Mouse (Mus musculus): ENCODE results near the gene Neurod2. TPM values are rescaled to one million over a fixed set of nuclear protein-coding genes. Genes with fewer than 3 reads are reported as not detected.

The Neurod2 gene
- total and polyA plus RNA-seq, 2 experiments from 2014 or later, result 3.3 to 24.4 TPM

DNA sequence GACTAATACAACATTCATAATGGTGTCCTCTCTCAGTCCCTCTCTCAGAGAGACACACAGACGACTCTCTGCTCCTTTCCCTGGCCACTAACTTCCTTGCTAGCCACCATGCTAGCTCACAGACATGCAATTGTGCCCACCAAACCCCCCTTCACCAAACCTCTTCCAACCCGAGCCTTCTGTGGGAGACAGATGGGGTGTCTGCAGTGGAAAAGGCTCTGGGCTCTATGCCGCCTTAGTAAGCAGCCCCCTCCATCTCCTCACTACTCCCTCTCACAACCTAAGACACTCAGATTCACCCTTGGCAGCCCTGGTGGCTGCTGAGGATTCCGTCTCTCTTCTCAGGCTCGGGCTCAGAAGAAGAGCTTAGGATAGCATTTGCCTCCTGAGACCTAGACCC, 41.9 kb downstream of the Neurod2 start:
- H3K9ac ChIP-seq (replicated peaks; ENCODE audit: low read length, poor library complexity, severe bottlenecking), result no peak overlapping the region
- peak; percentile 49 for DNase-seq (ENCODE audit: low spot score)
- no peak overlapping the region for H3K4me3 ChIP-seq (ENCODE audit: low read depth, low read length)
- WGBS, result 38% methylated on average over 5 of the region's 5 CpGs
- no peak overlapping the region for H3K27ac ChIP-seq (ENCODE audit: low read depth, low read length)
- peaks cover 7% of the 10 kb centered on the region; the same call in 1 of the 2 replicates for H3K4me1 ChIP-seq (ENCODE audit: insufficient read depth, low read length)
- H3K9me3 ChIP-seq (ENCODE audit: low read length), result no peaks in the 10 kb centered on the region
- ATAC-seq (ENCODE audit: low FRiP score), result no peak
- H3K4me2 ChIP-seq (ENCODE audit: low read depth, low read length, poor library complexity, severe bottlenecking), result no peak overlapping the region
- no peak for TF ChIP-seq CTCF (IDR thresholded peaks at IDR 0.05)
- H3K27me3 ChIP-seq (ENCODE audit: insufficient read depth, low read length), result no peaks in the 10 kb centered on the region
- no peaks in the 10 kb centered on the region for H3K36me3 ChIP-seq (ENCODE audit: insufficient read depth, low read length)

DNA sequence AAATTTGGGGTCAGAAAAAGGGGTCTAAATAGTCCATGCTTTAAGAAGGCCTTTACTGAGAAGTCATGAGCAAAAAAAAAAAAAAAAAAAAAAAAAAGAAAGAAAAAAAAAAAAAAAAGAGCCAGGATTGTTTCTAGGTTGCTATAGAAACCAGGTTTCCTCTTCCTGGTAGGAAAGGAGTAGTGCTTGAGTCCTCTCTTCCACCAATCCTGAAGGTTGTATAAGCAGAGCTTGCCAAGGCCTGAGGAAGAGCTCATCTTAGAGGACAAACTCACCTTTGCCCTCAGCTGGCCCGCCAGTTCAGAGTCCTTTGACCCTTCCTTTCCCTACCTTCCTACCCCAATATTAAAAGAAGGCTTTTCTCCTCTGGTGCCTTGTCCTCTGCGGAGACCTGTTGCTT, 44.1 kb downstream of the Neurod2 start:
- Histone ChIP-seq H3K4me1 (ENCODE audit: insufficient read depth, low read length) (peaks cover 7% of the 10 kb centered on the region; the same call in 1 of the 2 replicates), H3K9ac (replicated peaks; ENCODE audit: low read length, poor library complexity, severe bottlenecking) (no peak overlapping the region), H3K27me3 (ENCODE audit: insufficient read depth, low read length) (no peaks in the 10 kb centered on the region), H3K27ac (ENCODE audit: low read depth, low read length) (peak overlapping the region; percentile 71), H3K4me3 (ENCODE audit: low read depth, low read length) (no peak overlapping the region), H3K36me3 (ENCODE audit: insufficient read depth, low read length) (no peaks in the 10 kb centered on the region), H3K4me2 (ENCODE audit: low read depth, low read length, poor library complexity, severe bottlenecking) (no peak overlapping the region), H3K9me3 (ENCODE audit: low read length) (no peaks in the 10 kb centered on the region)
- DNase-seq (ENCODE audit: low spot score) (peak; percentile 58), ATAC-seq (ENCODE audit: low FRiP score) (no peak)
- TF ChIP-seq CTCF (IDR thresholded peaks at IDR 0.05), result no peak
- WGBS, result 21% methylated on average over 2 of the region's 2 CpGs

DNA sequence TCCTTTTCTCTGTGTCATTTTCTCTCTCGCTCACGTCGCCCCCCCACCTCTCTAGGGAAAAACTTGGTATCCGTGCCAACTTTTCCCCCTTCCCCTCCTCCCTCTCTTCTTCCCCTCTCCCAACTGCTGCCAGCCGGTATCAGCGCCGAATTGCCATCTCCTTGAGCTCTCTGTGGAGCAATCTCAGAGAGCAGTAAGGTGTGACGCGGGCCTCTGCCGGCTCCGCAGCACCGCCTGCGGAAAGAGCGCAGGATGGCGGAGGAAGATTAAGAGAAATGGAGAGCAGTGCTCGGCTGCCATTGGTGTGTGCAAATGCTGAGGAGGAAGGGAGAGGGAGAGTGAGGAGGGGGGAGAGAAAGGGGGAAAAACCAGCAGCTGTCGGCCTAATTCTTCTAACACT, 45.2 kb downstream of the Neurod2 start:
- H3K9ac ChIP-seq (replicated peaks; ENCODE audit: low read length, poor library complexity, severe bottlenecking), result no peak overlapping the region

DNA sequence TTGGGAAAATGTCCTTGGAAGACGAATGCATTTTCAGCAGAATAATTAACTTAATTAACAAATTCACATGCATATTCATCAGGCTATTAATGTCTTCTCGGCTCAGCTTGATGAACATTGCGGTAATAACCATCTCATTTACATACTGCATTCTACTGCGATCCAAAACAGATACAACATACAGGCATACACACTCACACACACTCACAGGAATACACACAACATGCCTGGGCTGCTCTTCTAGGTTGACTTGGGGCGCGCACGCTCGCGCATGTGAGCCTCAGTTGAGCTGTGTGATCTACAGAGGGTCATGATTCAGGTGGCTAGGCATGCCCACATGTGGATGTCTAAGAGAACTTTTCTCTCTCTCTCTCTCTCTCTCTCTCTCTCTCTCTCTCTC, 45.7 kb downstream of the Neurod2 start:
- Histone ChIP-seq H3K4me3 (ENCODE audit: low read depth, low read length) (no peak overlapping the region), H3K4me2 (ENCODE audit: low read depth, low read length, poor library complexity, severe bottlenecking) (peak overlapping the region; percentile 46), H3K4me1 (ENCODE audit: insufficient read depth, low read length) (peaks cover 7% of the 10 kb centered on the region; the same call in 1 of the 2 replicates), H3K27me3 (ENCODE audit: insufficient read depth, low read length) (no peaks in the 10 kb centered on the region), H3K9ac (replicated peaks; ENCODE audit: low read length, poor library complexity, severe bottlenecking) (no peak overlapping the region), H3K9me3 (ENCODE audit: low read length) (no peaks in the 10 kb centered on the region), H3K27ac (ENCODE audit: low read depth, low read length) (no peak overlapping the region), H3K36me3 (ENCODE audit: insufficient read depth, low read length) (peaks cover 6% of the 10 kb centered on the region; the same call in 1 of the 2 replicates)
- WGBS, result 13% methylated on average over 9 of the region's 9 CpGs
- DNase-seq (ENCODE audit: low spot score) (peak; percentile 54), ATAC-seq (ENCODE audit: low FRiP score) (0 out of 2 replicates have a peak, but pooled peaks have one; percentile 33)
- TF ChIP-seq CTCF (IDR thresholded peaks at IDR 0.05), result no peak

More for the DNA sequence above, 45.2 kb downstream of the Neurod2 start:
- Histone ChIP-seq H3K4me1 (ENCODE audit: insufficient read depth, low read length) (peaks cover 7% of the 10 kb centered on the region; the same call in 1 of the 2 replicates), H3K4me2 (ENCODE audit: low read depth, low read length, poor library complexity, severe bottlenecking) (peak overlapping the region; percentile 46), H3K27ac (ENCODE audit: low read depth, low read length) (peak overlapping the region; percentile 73), H3K27me3 (ENCODE audit: insufficient read depth, low read length) (no peaks in the 10 kb centered on the region), H3K9me3 (ENCODE audit: low read length) (no peaks in the 10 kb centered on the region), H3K36me3 (ENCODE audit: insufficient read depth, low read length) (peaks cover 1% of the 10 kb centered on the region; the same call in 1 of the 2 replicates), H3K4me3 (ENCODE audit: low read depth, low read length) (peak overlapping the region; percentile 16; the same call in 1 of the 2 replicates)
- 3% methylated on average over 13 of the region's 17 CpGs for WGBS
- ATAC-seq (ENCODE audit: low FRiP score), result peak; percentile 79
- DNase-seq (ENCODE audit: low spot score), result peak; percentile 87
- peak; percentile 57 for TF ChIP-seq CTCF (IDR thresholded peaks at IDR 0.05)

Other genes starting within 250 kb of the Neurod2 start
- gene Fbxl20, start 179.2 kb downstream of the Neurod2 start, total RNA-seq (2014; rRNA removed), result 24.0 and 25.7 TPM in 2 replicates
- 12.4 and 16.3 TPM in 2 replicates for gene Fbxl20, start 179.2 kb downstream of the Neurod2 start, polyA plus RNA-seq (2015; fragmentation: Nextera tagmentation; extraction: Ambion mirVana)
- 36.2 and 40.6 TPM in 2 replicates for gene Med1, start 136.4 kb downstream of the Neurod2 start, total RNA-seq (2014; rRNA removed)
- 46.0 and 49.9 TPM in 2 replicates for gene Med1, start 136.4 kb downstream of the Neurod2 start, polyA plus RNA-seq (2015; fragmentation: Nextera tagmentation; extraction: Ambion mirVana)
- 25.8 and 35.2 TPM in 2 replicates for gene Cdk12, start 126.6 kb downstream of the Neurod2 start, total RNA-seq (2014; rRNA removed)
- 3.7 and 5.7 TPM in 2 replicates for gene Cdk12, start 126.6 kb downstream of the Neurod2 start, polyA plus RNA-seq (2015; fragmentation: Nextera tagmentation; extraction: Ambion mirVana)
- gene Ppp1r1b, start 18.8 kb upstream of the Neurod2 start, total RNA-seq (2014; rRNA removed), result 1.8 and 5.0 TPM in 2 replicates
- 4.2 and 5.3 TPM in 2 replicates for gene Ppp1r1b, start 18.8 kb upstream of the Neurod2 start, polyA plus RNA-seq (2015; fragmentation: Nextera tagmentation; extraction: Ambion mirVana)
- 31.2 and 56.1 TPM in 2 replicates for gene Stard3, start 28.7 kb upstream of the Neurod2 start, total RNA-seq (2014; rRNA removed)
- 23.8 and 28.2 TPM in 2 replicates for gene Stard3, start 28.7 kb upstream of the Neurod2 start, polyA plus RNA-seq (2015; fragmentation: Nextera tagmentation; extraction: Ambion mirVana)
- not detected in 2 replicates for gene Tcap, start 54.2 kb upstream of the Neurod2 start, total RNA-seq (2014; rRNA removed)
- gene Tcap, start 54.2 kb upstream of the Neurod2 start, polyA plus RNA-seq (2015; fragmentation: Nextera tagmentation; extraction: Ambion mirVana), result not detected in 2 replicates
- 1.1 and 4.3 TPM in 2 replicates for gene Pnmt, start 56.8 kb upstream of the Neurod2 start, total RNA-seq (2014; rRNA removed)
- gene Pnmt, start 56.8 kb upstream of the Neurod2 start, polyA plus RNA-seq (2015; fragmentation: Nextera tagmentation; extraction: Ambion mirVana), result 3.4 and 3.9 TPM in 2 replicates
- gene Pgap3, start 70.8 kb upstream of the Neurod2 start, total RNA-seq (2014; rRNA removed), result 10.1 and 10.9 TPM in 2 replicates
- 7.0 and 7.7 TPM in 2 replicates for gene Pgap3, start 70.8 kb upstream of the Neurod2 start, polyA plus RNA-seq (2015; fragmentation: Nextera tagmentation; extraction: Ambion mirVana)
- gene Erbb2, start 82.8 kb upstream of the Neurod2 start, total RNA-seq (2014; rRNA removed), result 8.1 and 9.4 TPM in 2 replicates
- gene Erbb2, start 82.8 kb upstream of the Neurod2 start, polyA plus RNA-seq (2015; fragmentation: Nextera tagmentation; extraction: Ambion mirVana), result 3.9 and 4.5 TPM in 2 replicates
- 68.3 and 79.2 TPM in 2 replicates for gene Mien1, start 109.3 kb upstream of the Neurod2 start, total RNA-seq (2014; rRNA removed)
- 243 and 246 TPM in 2 replicates for gene Mien1, start 109.3 kb upstream of the Neurod2 start, polyA plus RNA-seq (2015; fragmentation: Nextera tagmentation; extraction: Ambion mirVana)
- gene Grb7, start 116.7 kb upstream of the Neurod2 start, total RNA-seq (2014; rRNA removed), result 0.71 and 0.82 TPM in 2 replicates
- gene Grb7, start 116.7 kb upstream of the Neurod2 start, polyA plus RNA-seq (2015; fragmentation: Nextera tagmentation; extraction: Ambion mirVana), result 1.00 and 1.3 TPM in 2 replicates
- gene Ikzf3, start 216.4 kb upstream of the Neurod2 start, total RNA-seq (2014; rRNA removed), result 0.05 TPM in 1 of 2 replicates, not detected in the other
- gene Ikzf3, start 216.4 kb upstream of the Neurod2 start, polyA plus RNA-seq (2015; fragmentation: Nextera tagmentation; extraction: Ambion mirVana), result 0.16 TPM in 1 of 2 replicates, not detected in the other
- 0.24 TPM in 1 of 2 replicates, not detected in the other for gene Zpbp2, start 221.4 kb upstream of the Neurod2 start, total RNA-seq (2014; rRNA removed)
- gene Zpbp2, start 221.4 kb upstream of the Neurod2 start, polyA plus RNA-seq (2015; fragmentation: Nextera tagmentation; extraction: Ambion mirVana), result 0.36 and 0.39 TPM in 2 replicates

Measured in midbrain, postnatal 0 days (tissue).